Mouse (Mus musculus) ES-CJ7 (cell line): Measurements from ENCODE around the gene D430019H16Rik.

Experiments
- DNase-seq: peaks from one replicate; pipeline ENCODE4 v3.0.0; 2011; ENCODE audit warnings: low read depth, low spot score

The D430019H16Rik gene

DNA sequence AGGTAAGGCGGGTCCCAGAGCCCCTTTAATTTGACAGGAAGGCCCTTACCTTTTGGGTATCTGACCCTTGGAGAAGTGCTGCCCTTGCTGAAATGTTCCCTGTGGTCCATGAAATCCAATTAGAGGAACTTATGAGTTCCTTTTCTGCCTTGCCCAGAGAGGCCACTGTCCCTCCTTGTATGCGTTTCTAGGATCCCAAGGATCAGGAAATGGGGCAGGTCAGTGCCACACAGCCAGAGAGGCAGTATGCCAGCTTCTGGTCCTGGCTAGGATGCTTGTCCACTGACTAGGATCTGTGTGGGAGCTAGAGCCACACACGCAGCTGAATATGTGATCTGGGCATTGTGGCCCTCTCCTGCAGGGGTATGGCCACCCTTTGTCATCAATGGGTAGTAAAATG, 36.6 kb downstream of the D430019H16Rik start:
- DNase-seq = no peak

DNA sequence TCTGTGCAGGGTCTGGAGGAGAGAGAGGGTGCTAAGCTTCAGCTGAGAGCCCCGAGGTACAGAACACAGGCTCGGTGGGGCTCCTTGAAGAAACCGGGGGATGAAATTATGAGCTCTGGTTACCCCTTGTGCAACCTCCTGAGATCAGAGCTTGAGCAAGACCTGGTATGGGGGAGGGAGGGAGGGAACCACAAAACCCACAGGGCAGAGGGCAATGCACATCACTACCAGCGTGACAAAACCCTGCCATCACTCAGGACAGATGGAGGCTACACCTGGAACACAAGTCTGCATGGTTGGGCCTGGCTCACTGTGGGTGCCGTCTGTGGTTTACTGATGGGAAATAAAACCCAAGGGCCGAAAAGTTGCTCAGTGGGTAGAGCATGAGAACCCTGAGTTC, 37.1 kb downstream of the D430019H16Rik start:
- DNase-seq = no peak

DNA sequence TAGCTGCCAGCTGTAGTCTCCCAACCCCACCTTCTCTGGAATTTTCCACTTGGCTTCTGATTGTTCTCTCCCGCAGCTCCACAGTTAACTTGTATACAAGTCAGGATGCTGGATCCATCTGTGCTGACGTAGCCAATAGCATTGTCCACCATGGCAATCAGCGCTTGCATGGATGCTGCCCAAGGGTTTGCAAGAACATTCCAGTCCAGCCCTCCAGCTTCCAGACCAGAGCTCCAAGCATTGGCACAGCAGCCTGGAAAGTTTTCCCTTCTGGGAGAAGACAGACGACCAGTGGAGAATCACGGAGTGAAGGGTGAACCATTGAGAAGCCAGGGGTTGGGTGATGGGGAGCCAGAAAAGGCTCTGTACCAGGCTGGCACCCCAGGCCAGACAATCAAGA, 41.1 kb downstream of the D430019H16Rik start:
- DNase-seq = no peak

DNA sequence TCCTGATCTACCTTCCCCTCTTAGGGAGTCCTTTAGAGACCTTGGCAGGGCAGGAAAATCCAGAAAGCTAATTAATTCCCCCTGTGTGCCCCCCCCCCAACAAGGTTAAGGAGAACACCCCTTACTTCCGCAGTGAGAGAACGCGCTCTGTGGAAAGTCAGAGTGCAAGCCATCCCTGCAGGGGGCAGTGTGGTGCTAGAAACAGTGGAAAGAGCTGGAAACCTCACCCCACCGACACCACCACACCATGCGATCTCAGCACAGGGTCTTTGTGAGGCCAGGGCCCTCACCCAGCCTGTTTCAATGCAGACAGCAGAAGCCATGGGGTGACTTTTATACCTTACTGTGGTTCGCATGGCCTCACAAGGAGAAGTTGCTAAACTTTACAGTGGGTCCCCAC, 44.2 kb downstream of the D430019H16Rik start:
- peak; percentile 59 for DNase-seq

DNA sequence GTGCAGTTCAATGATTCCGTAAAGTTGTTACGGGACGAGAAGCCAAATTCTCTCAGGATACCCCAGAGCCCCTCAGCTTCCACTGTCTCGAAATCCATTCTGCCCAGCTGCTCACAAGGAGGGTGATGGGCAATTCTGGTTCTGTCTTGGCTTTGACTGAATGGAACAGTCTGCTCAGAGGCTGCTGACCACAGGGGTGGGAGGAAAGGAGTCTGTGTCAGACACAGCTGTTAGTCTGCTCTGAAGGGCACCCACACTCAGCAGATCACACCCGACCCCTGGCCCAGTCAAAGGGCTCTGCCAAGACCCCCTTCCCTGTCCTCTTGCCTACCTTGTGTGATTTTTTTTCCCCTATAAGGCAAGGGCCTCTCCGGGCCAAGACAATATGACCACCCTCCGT, 44.8 kb downstream of the D430019H16Rik start:
- no peak for DNase-seq

DNA sequence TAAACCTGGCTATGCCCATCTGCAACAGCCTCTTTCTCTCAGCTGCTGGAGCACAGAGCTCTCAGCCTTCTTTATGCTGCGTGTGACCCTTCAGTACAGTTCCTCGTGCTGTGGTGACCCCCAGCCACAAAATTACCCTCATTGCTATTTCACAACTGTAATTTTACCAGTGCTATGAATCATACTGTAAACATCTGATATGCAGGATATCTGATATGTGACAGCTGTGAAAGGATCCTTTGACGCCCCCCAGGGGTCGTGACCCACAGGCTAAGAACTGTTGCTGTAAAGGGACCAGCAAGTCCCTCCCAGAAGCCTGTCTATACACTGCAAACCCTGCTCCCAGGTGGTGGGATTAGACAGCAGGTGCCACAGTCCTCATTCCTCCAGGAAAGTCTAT, 45.2 kb downstream of the D430019H16Rik start:
- DNase-seq = no peak

DNA sequence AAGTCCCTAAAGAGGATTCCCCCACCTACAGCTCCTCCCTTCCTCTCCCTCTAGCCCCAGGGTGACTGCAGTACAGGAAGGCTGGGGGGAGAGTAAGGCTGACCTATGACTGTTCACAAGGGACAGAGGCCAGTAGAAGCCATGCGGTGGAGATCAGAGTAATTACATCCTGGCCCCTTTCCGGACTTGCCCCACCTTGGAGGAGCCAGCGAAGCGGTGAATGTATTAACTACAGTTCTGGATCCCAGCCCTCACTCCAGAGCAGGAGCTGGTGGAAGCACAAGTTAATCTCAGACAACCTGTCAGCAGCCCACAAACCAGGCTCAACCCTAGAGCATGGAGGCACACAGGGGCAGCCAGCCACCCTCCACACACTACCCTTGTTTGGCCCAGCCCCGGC, 47.3 kb downstream of the D430019H16Rik start:
- no peak for DNase-seq

DNA sequence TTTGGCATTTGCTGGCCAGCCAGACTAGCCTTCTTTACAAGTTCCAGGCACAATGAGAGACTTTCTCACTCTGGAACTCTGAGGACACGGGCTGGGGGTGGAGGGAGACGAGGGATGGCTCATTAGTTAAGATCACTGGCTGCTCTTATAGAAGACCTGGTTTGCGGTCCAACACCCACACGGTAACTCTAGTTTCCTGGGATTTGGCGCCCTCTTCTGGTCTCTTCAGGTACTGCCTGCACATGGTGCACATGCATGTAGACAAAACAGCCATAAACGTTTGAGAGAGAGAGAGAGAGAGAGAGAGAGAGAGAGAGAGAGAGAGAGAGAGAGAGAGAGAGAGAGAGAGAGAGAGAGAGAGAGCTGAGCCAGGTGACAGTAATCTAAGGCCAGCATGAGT, 51.1 kb downstream of the D430019H16Rik start:
- DNase-seq = peak; percentile 86

DNA sequence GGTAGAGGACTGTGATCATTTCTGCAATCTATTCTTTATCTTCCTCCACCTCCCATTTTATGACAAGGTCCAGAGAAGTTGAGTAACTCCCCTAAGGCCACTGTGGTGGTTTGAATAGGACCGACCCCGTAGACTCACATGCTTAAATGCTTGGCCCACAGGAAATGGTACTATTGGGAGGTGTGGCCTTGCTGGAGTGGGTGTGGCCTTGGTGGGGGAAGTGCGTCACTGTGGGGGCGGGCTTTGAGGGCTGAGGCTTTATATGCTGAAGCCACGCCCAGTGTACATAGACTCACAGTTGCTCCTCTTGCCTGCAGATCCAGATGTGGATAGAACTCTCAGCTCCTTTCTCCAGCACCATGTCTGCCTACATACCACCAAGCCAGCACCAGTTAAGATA, 57.5 kb downstream of the D430019H16Rik start:
- peak; percentile 48 for DNase-seq

DNA sequence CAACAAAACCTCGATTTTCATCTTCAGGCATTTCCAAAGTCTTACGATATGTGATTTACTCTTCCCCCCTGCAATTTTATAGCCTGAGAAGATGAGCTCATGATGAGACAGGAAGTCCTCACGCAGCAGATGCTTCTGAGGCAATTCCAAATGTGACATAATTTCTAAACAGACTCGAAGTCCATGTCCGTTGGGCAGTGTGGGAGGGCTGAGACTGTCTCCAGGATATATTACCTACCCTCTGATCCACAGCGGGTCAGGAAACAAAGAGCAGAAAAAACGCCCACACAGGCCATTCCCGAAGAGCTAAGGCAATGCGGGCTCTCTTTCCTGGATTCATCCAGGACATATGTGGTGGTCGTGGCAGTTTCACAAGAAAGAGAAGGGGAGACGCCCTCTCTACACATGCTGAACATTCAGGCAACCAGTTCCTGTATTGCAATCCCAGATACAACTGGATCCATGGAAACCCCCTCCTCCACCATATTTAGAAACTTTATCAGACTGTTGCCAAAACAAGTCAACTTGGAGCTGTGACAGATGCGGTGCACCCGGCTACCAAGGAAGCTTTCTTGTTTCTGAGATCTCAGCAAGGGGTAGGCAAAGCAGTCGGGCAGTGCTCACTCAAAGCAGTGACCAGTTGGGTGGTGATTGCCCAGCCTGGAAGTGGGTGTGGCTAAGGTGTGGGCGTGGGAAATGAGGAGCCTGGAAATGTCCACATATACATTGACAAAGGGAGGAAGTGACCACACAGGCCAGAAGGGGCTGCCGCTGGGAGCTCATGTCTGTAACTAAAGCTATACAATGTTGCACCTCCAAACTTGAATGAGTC, 58.2 kb downstream of the D430019H16Rik start:
- DNase-seq = no peak

DNA sequence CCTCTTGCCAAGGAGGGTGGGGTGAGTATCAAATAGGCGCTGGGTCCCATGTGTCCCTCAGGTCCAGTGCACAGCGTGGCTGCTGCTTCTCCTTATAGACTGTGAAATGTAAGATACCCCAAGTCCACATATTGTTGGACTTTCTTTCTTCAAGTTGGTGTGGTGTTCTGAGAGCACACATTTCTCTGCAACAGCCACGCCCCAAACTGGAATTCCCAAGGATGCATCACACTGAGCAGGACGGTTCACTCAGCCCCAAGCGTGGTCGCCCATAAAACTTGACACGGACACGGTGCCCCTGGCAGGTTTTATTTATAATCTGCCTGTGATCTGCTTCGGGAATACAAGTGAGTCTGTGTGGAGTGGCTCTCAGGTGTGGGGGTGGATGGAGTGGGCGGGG, 60.5 kb downstream of the D430019H16Rik start:
- peak; percentile 19 for DNase-seq

DNA sequence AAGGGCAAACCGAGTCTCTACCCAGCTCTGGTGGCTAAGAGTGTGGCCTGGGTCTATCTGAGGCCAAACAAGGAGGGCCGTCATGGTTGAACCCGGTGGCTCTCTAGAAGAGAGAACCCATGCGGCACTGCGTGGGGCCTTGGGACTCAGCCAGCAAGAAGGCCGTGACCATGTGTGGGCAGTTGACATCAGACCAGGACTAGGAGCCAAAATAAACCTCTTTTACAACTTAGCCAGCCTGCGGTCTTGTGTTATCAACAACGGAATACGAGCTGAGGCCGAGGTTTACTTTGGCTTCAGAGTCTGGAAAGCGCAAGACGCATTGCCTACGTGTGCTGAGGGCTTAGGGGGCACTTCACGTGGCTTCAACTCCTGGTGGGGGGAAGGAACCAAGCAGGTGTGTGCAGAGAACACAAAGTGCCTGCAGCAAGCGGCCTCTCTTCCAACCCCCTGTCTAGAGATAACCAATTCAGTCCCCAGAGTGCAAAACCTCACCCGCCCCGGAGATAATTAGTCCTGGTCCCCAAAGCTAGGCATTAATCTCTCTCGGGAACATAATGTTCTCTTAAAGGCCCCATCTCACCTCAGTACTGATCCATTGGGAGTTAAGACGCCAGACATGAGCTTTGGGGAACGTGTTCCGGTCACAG, 63.5 kb downstream of the D430019H16Rik start:
- DNase-seq = no peak

DNA sequence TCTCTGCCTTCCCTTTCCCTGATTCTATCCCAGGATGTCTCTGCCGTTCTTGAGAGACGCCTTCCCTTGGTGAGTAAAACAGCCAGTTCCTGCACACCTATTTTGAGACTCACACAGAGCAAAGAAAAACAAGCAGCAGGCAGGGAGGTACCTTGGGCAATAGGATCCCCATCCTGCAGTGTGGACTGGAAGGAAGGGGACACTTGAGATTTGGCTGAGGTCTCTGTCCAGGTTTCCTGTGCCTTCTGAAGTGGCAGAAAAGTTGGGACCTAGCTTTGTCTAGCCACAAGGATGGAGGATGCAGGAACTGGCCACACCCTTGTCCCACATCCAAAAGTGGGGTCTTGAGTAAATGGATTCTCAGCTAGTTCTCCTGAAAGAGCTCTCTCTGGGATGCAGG, 66.2 kb downstream of the D430019H16Rik start:
- DNase-seq = no peak

DNA sequence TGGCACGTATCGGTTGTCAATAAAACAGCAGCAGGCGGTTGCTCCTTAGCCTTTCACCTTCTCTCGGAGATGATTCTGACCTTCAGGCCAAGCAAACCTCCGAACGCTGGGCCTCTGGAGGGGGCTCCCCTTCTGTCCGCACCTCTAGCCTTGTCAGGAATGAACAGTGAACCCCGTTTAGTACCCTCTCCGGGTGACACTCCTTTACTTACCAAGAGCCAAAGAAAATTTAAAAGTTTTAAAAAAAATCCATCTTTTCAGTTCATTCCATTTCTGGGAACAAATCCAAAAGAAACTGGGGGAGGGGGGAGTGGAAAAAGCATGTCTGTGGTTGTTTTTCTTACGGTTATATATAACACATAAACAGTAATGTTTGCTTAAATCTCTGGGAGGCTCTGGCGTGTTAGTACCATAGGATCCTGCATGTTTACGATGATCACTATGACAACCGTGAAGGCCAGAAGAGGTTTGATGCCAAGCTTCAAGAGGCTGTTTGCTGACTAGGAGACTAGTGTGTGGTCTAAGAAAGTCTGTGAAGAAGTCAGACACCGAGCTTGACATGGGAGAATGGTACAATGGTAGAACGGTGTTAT, 67.6 kb downstream of the D430019H16Rik start:
- no peak for DNase-seq

DNA sequence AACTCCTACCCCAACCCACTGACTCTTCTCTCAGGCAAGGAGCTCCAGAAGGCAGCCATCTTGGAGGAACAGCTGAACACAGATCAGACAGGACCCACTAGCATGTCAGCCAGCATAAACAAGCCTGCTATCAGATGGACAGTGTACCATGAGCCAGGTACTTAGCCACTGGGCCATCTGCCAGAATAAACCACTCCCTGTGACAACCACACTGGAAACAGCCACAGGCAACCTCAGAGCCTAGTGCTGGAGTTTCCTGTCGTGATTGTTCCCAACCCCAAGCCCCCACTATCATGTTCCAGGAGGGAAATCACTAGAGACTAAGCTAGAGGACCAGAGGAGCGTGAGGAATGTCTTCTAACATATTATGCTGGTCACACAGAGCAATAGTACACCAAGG, 70.1 kb downstream of the D430019H16Rik start:
- no peak for DNase-seq

DNA sequence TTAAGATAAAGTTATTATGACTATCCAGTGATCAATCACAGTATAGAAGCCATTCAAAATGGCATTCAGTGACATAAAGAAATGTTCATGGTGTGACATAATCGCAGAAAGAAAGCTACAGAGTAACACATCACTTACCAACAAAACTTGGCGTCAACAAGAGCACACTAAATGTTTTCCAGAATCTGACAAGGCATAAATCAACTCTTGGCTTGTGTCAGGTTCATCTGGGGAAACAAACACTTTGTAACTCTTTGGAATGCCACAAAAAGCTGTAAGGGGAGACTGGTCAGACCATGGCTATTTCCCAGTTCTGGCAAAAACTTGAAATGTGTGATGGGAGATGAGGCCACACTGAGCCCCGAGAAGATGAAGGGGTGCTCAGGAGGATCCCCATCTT, 72.5 kb downstream of the D430019H16Rik start:
- no peak for DNase-seq

DNA sequence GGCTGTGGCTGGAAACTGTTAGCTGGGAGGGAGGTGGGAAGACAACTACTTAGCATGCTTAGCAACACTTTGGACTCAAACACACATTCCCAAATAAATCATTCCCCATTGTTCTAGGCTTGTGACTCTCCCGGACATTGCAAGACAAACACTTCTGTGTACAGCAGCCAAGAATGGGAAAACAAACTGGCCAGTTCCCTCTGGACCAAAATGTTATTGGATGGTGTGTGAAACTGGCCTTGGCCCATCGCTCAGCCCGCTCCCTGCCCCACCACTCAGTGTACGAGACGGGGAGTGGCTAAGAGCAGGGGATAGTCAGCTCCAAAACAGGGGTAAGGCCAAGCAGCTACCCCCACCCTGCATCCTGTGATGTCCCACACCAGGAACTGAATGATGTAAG, 73.2 kb downstream of the D430019H16Rik start:
- DNase-seq = no peak

DNA sequence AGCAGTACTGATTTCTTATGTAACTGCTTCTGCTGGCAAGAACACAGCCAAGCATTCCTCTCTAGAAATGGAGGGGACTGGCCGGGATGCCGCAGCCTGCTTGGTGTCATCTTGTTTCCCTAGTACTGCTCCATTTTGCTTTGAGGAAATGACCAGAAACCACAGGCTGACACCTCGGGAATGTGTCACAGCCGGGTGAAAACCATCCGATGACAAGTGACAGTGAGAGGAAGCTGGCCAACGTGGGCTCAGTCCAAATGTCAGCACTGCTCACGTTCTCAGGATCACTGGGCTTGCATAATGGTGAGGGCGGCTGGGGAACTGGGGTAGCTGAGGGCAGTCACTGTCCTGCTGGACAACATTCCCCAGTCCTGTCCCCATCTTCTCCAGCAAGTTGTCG, 75.9 kb downstream of the D430019H16Rik start:
- DNase-seq = no peak

DNA sequence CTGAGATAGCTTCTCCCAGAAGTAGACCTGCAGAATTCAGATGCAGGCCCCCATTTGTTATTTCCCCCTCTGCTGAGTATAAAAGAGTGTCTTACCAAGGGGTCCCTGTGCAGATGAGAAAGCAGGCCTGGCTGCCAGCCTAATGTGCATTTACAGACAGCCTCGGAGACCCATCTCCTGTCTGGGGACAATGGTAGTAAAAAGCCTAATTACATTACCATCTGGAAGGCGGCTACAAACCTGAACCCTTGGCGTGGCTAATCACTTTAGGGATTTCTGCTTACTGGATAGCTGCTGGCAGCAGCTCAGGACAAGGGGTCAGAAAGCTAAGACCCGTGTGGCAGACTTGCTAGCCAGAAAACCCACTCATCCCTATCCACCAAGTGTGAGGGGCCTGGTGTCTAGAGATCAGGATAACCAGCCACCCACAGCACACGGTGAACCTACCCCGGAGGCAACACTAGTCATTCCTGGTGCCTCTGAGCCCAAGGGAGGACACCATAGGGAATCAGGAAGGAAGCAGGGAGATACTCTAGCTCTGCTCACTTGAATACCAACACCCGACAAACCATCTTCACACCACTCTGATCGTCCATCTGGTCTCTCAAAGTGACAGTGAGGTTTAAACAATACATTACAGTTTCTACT, 78.2 kb downstream of the D430019H16Rik start:
- no peak for DNase-seq

DNA sequence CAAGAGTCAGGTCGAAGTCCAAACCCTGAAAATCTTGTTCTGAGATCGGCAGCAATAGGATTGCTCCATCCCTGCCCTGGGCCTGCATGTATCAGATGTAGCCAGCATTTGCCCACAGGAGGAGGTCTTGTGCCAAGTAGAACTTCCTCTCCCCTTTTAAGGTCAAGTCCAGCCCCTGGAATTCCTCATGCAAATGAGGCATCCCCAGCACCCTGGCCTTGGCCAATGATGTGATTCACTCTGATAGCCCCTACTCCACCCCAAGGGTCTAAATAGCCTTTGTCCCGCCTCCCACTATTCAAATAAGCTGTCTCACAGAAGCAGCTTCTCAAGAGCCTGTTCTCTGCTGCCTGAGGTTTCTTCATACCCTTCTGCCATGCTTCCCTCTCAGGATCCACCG, 81.2 kb downstream of the D430019H16Rik start:
- DNase-seq = peak; percentile 47

DNA sequence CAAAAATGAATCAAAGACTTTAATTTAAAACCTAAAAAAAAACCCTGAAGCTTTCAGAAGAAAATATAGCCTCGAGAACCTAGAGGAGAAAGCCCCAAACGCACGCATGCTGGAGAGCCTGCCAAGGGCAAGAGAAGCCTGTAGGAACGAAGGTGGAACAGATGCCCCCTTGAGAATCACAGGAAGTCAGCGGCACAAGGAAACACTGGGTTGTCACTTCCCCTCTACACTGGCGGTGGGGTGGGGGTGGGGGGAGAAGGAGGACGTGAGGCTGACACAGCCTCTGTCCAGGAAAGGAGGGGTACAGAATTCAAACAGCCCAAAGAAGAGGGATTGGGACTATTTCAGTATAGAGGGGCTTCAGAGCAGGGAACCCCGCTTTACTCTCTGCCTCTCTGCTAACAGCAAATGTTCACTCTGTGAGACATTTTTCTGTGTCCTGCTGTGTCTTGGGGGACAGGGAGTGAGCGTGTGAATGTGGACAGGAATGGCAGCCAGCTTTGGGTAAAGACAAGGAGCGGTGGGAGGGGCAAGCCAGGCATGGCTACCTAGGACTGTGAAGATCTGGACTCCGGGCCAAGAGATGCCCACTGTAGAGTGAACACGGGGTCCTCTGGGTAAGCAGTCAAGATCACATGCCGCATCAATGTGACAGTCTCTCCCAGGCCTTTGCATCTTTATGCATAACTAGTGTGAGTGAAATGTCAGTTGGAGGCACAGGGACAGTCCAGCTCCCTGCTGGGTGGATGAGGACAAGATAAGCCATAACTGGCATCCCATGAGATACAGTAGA, 82.5 kb downstream of the D430019H16Rik start:
- DNase-seq = no peak

DNA sequence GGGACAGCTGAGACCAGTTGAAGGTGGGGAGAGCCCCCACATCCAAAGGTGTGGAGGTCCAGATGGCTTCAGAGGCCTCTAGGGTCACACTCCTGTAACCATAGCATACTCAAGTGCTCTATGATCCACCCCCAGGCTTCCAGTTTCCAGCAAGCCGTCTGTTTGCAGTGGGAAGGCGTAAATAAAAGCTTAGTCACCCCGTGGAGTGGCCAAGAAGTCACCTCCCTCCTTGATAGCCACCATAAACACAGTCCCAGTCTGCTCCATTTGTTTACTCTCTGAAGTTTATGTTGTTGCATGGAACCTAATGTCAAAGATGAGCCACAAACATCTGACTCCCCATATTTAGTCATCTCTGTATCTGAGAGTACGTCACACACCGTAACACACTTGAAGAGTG, 83.5 kb downstream of the D430019H16Rik start:
- DNase-seq = no peak
